Mouse (Mus musculus) hindbrain, embryonic 10.5 days (tissue): ENCODE results near the gene Ercc6l2. TPM values are rescaled to one million over a fixed set of nuclear protein-coding genes. Genes with fewer than 3 reads are reported as not detected.

Experiments used
- polyA plus RNA-seq: library from polyadenylated mRNA; unstranded; fragments of >200 nt; fragmentation: Nextera tagmentation; extraction: Ambion mirVana; gene quantifications from 2 replicates; pipeline ENCODE4 v1.2.1, GENCODE M21; 2016

The Ercc6l2 gene
- polyA plus RNA-seq, 1 experiment from 2014 or later = 19.0 TPM

Other genes starting within 250 kb of the Ercc6l2 start
- gene Ptch1, start 241.6 kb upstream of the Ercc6l2 start, polyA plus RNA-seq = 21.8 and 22.1 TPM in 2 replicates